In genomic region chr19:46445641-46446040, GRCm38 (mm10) we compare ENCODE assay signal across 15 mouse cellular contexts. TPM values are rescaled to one million over a fixed set of nuclear protein-coding genes. Genes with fewer than 3 reads are reported as not detected.
DNase-seq lines count a peak whose midpoint lies in the region; ATAC-seq and TF ChIP-seq lines count a peak whose summit lies in the region.
"Had no signal": no experiment of that assay in that cellular context is flagged by ENCODE, and none has a peak within 500 bp of the region (broad histone marks: within the 10 kb centered on the region; RNA-seq: fewer than 3 reads in every experiment).

No protein-coding gene starts in this region.

- H3K4me1 ChIP-seq in hindbrain, embryonic 10.5 days (replicated peaks): peaks cover 75% of the 10 kb centered on the region
- peaks cover 32% of the 10 kb centered on the region for H3K4me1 ChIP-seq in hindbrain, embryonic 12.5 days
- H3K4me1 ChIP-seq in lung, postnatal 0 days (ENCODE audit: insufficient read depth, low read depth, low read length): peaks cover 8% of the 10 kb centered on the region; the same call in 1 of the 2 replicates
- H3K4me1 ChIP-seq in lung, adult 2 months (ENCODE audit: control insufficient read depth, insufficient read depth, low read length): peaks cover 13% of the 10 kb centered on the region

- no peak overlapping the region for H3K9ac ChIP-seq in hindbrain, embryonic 12.5 days
- no peak overlapping the region for H3K9ac ChIP-seq in lung, postnatal 0 days (replicated peaks; ENCODE audit: low read depth)

- no peak for TF ChIP-seq CTCF in lung, postnatal 0 days (IDR thresholded peaks at IDR 0.05)
- TF ChIP-seq CTCF in lung, adult 2 months (IDR thresholded peaks at IDR 0.05; ENCODE audit: insufficient read depth, low read length): no peak
- no peak for TF ChIP-seq CTCF in brain, embryonic 14.5 days (IDR thresholded peaks at IDR 0.05; ENCODE audit: borderline replicate concordance, extremely low read depth, insufficient read depth, insufficient read length)

- H3K36me3 ChIP-seq in hindbrain, embryonic 10.5 days: peaks cover 9% of the 10 kb centered on the region; the same call in 1 of the 2 replicates
- no peaks in the 10 kb centered on the region for H3K36me3 ChIP-seq in hindbrain, embryonic 12.5 days
- H3K36me3 ChIP-seq in lung, postnatal 0 days (ENCODE audit: insufficient read depth, low read length): no peaks in the 10 kb centered on the region

- no peak for ATAC-seq in hindbrain, embryonic 12.5 days (ENCODE audit: low FRiP score)
- ATAC-seq in lung, postnatal 0 days: peak; percentile 55

- H3K9me3 ChIP-seq in hindbrain, embryonic 10.5 days: no peaks in the 10 kb centered on the region
- H3K9me3 ChIP-seq in hindbrain, embryonic 12.5 days (replicated peaks): no peaks in the 10 kb centered on the region
- H3K9me3 ChIP-seq in lung, postnatal 0 days (ENCODE audit: low read length): no peaks in the 10 kb centered on the region

- no peak for TF ChIP-seq POLR2A in lung, adult 2 months (IDR thresholded peaks at IDR 0.05; ENCODE audit: borderline replicate concordance, extremely low read depth, low read depth, low read length)
- TF ChIP-seq POLR2A in brain, embryonic 14.5 days (IDR thresholded peaks at IDR 0.05; ENCODE audit: borderline replicate concordance, extremely low read depth, insufficient read depth, insufficient read length, poor library complexity, severe bottlenecking): no peak

- WGBS in hindbrain, embryonic 10.5 days: 61% methylated on average over 6 of the region's 6 CpGs
- WGBS in hindbrain, embryonic 12.5 days: 56% methylated on average over 6 of the region's 6 CpGs
- WGBS in lung, postnatal 0 days: 40% methylated on average over 6 of the region's 6 CpGs
- 54% methylated on average over 6 of the region's 6 CpGs for WGBS in lung, adult 2 months

- H3K27me3 ChIP-seq in hindbrain, embryonic 10.5 days (ENCODE audit: insufficient read depth, poor library complexity, severe bottlenecking): no peaks in the 10 kb centered on the region
- H3K27me3 ChIP-seq in hindbrain, embryonic 12.5 days: no peaks in the 10 kb centered on the region
- no peaks in the 10 kb centered on the region for H3K27me3 ChIP-seq in lung, postnatal 0 days (replicated peaks; ENCODE audit: insufficient read depth, low read length)
- H3K27me3 ChIP-seq: CH12.LX had no signal

- H3K4me3 ChIP-seq in hindbrain, embryonic 10.5 days: no peak overlapping the region
- no peak overlapping the region for H3K4me3 ChIP-seq in hindbrain, embryonic 12.5 days
- H3K4me3 ChIP-seq in lung, postnatal 0 days (ENCODE audit: low read depth, low read length): no peak overlapping the region
- no peak overlapping the region for H3K4me3 ChIP-seq in lung, adult 2 months (replicated peaks; ENCODE audit: extremely low read depth, low read depth, low read length)
- H3K4me3 ChIP-seq: erythroblast, embryonic 14.5 days had no signal

- TF ChIP-seq EP300 in lung, postnatal 0 days (IDR thresholded peaks at IDR 0.05): no peak

- H3K4me2 ChIP-seq in hindbrain, embryonic 12.5 days (replicated peaks): no peak overlapping the region
- no peak overlapping the region for H3K4me2 ChIP-seq in lung, postnatal 0 days (replicated peaks; ENCODE audit: low read depth, low read length)

- DNase-seq in hindbrain, embryonic 10.5 days (ENCODE audit: low spot score): no peak
- DNase-seq in lung, postnatal 0 days (ENCODE audit: low spot score): peak; percentile 68
- DNase-seq in lung, adult 2 months: no peak
- peak; percentile 24 for DNase-seq in brain, embryonic 14.5 days (ENCODE audit: low read depth)
- peak; percentile 42 for DNase-seq in lung, postnatal 36 days
- DNase-seq in yolk sac, embryonic 10.5 days (ENCODE audit: low spot score): no peak
- DNase-seq: adrenal gland, postnatal 10 days; cerebellum, postnatal 36 days; gastrocnemius, postnatal 25 days; kidney, postnatal 10 days; right cerebral cortex, postnatal 4 days; thymus, postnatal 14 days had no signal

- peak overlapping the region; percentile 29 for H3K27ac ChIP-seq in hindbrain, embryonic 10.5 days
- no peak overlapping the region for H3K27ac ChIP-seq in hindbrain, embryonic 12.5 days
- H3K27ac ChIP-seq in lung, postnatal 0 days (ENCODE audit: low read length): no peak overlapping the region

RNA-seq across cellular contexts. Expression of gene Sufu, which starts 48.9 kb away (rescaled TPM):
- 49.1 and 52.1 TPM in 2 replicates for polyA plus RNA-seq in hindbrain, embryonic 10.5 days (2016; fragmentation: Nextera tagmentation; extraction: Ambion mirVana)
- polyA plus RNA-seq in hindbrain, embryonic 12.5 days (2016; fragmentation: Nextera tagmentation; extraction: Ambion mirVana): 37.7 and 39.3 TPM in 2 replicates
- 13.1 and 14.2 TPM in 2 replicates for polyA plus RNA-seq in lung, postnatal 0 days (2015; fragmentation: Nextera tagmentation; extraction: Ambion mirVana)
- polyA plus RNA-seq in lung, adult 2 months (2012; rRNA removed): 17.5 and 18.0 TPM in 2 replicates
- 21.8 and 26.0 TPM in 2 replicates for polyA plus RNA-seq in brain, embryonic 14.5 days (2012; rRNA removed)

RNA-seq across cellular contexts. Expression of gene Actr1a, which starts 50.1 kb away (rescaled TPM):
- 193 and 229 TPM in 2 replicates for polyA plus RNA-seq in hindbrain, embryonic 10.5 days (2016; fragmentation: Nextera tagmentation; extraction: Ambion mirVana)
- polyA plus RNA-seq in hindbrain, embryonic 12.5 days (2016; fragmentation: Nextera tagmentation; extraction: Ambion mirVana): 240 and 246 TPM in 2 replicates
- 98.2 and 104 TPM in 2 replicates for polyA plus RNA-seq in lung, postnatal 0 days (2015; fragmentation: Nextera tagmentation; extraction: Ambion mirVana)
- 85.4 and 112 TPM in 2 replicates for polyA plus RNA-seq in lung, adult 2 months (2012; rRNA removed)
- polyA plus RNA-seq in brain, embryonic 14.5 days (2012; rRNA removed): 224 and 264 TPM in 2 replicates

RNA-seq across cellular contexts. Expression of gene Trim8, which starts 55.9 kb away (rescaled TPM):
- 26.5 and 30.0 TPM in 2 replicates for polyA plus RNA-seq in hindbrain, embryonic 10.5 days (2016; fragmentation: Nextera tagmentation; extraction: Ambion mirVana)
- polyA plus RNA-seq in hindbrain, embryonic 12.5 days (2016; fragmentation: Nextera tagmentation; extraction: Ambion mirVana): 41.8 and 44.7 TPM in 2 replicates
- 34.1 and 34.8 TPM in 2 replicates for polyA plus RNA-seq in lung, postnatal 0 days (2015; fragmentation: Nextera tagmentation; extraction: Ambion mirVana)
- 87.2 and 115 TPM in 2 replicates for polyA plus RNA-seq in lung, adult 2 months (2012; rRNA removed)
- 35.3 and 63.0 TPM in 2 replicates for polyA plus RNA-seq in brain, embryonic 14.5 days (2012; rRNA removed)

Comparison
In these comparisons a context has a peak if more than half of its experiments do, and no peak if none do; other contexts are left out.
1. DNase-seq: peak in lung, postnatal 0 days (single experiment), brain, embryonic 14.5 days (single experiment) and lung, postnatal 36 days (single experiment); none in hindbrain, embryonic 10.5 days (single experiment), lung, adult 2 months (single experiment) and yolk sac, embryonic 10.5 days (single experiment).